Mouse (Mus musculus): Measurements from ENCODE around the gene Timm22. TPM values are rescaled to one million over a fixed set of nuclear protein-coding genes. Genes with fewer than 3 reads are reported as not detected.

Timm22 gene
- total RNA-seq, 1 experiment: 72.1 TPM

DNA sequence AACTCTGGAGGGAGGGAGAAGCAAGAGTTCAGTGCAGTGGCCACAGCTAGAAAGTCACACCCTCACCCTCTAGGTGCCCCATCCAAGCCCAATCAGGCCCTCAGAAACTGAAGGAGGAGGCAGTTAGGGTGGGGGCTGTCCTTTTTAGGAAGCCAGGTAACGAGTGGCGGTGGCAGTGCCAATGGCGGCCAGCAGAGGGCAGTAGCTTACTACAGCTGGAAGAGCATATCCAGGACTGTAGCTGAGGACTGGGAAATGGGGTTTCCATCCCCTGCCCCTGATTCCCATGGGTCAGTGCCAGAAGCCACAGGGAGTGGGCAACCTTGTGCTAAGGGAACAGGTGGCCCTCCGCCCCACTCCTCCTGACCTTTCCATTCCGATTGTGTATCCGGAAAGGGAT lies 49.5 kb downstream of the Timm22 start:
- H3K4me1 ChIP-seq (ENCODE audit: control insufficient read depth in 2 of 2, insufficient read depth in 2 of 2, low read length in 2 of 2, poor library complexity in 1 of 2): peaks cover 0 to 7% of the 10 kb centered on the region in 2 experiments; a peak in 1 of 4 replicates
- peaks cover 38% of the 10 kb centered on the region for H3K36me3 ChIP-seq (ENCODE audit: control insufficient read depth, insufficient read depth, low read length, poor library complexity, severe bottlenecking)

DNA sequence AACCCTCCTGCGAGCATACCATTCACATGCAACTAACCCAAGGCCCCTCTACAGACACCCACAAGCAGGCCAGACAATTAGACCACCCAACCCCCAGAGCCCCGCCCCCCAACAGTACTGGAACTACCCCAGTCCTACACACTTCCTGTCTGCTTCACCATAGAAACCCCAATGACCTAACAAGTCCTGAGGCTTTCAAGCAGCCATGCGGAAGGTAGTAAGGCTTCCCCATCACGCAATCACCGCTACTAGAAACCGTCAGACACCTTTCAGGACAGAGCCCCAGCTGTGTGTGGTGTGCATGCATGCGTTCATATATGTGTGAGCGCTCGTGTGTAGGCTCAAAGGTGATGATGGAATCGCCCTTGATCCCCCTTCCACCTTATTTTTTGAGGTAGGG lies 50.1 kb downstream of the Timm22 start:
- Histone ChIP-seq H3K4me3 (ENCODE audit: insufficient read depth in 1 of 2, low read depth in 1 of 2, low read length in 2 of 2, poor library complexity in 1 of 2, severe bottlenecking in 1 of 2) (no peak overlapping the region; a peak in 1 of 4 replicates), H3K36me3 (ENCODE audit: control insufficient read depth, insufficient read depth, low read length, poor library complexity, severe bottlenecking) (peaks cover 31% of the 10 kb centered on the region), H3K9ac (ENCODE audit: insufficient read depth, low read depth, low read length, poor library complexity, severe bottlenecking) (no peak overlapping the region), H3K9me3 (ENCODE audit: control insufficient read depth, insufficient read depth, low read depth, low read length) (no peaks in the 10 kb centered on the region), H3K4me1 (ENCODE audit: control insufficient read depth in 2 of 2, insufficient read depth in 2 of 2, low read length in 2 of 2, poor library complexity in 1 of 2) (peaks cover 0 to 7% of the 10 kb centered on the region in 2 experiments; a peak in 1 of 4 replicates), H3K27ac (ENCODE audit: insufficient read depth, low read depth, low read length, poor library complexity, severe bottlenecking) (0 out of 2 replicates have a peak overlapping the region, but pooled peaks have one; percentile 3)
- in situ Hi-C loops (cut with MboI; ENCODE audit: low sequenced_read_pairs in 2 of 2, unreplicated experiment in 2 of 2): no loop called here
- TF ChIP-seq HCFC1 (IDR thresholded peaks at IDR 0.05; ENCODE audit: borderline replicate concordance, insufficient read depth, low read length) (no peak), CHD2 (IDR thresholded peaks at IDR 0.05; ENCODE audit: low read depth, low read length) (no peak), ZC3H11A (IDR thresholded peaks at IDR 0.05; ENCODE audit: borderline replicate concordance, low read depth, low read length) (no peak), MAFK (IDR thresholded peaks at IDR 0.05; ENCODE audit: insufficient read depth, low read depth, low read length) (no peak), ZNF384 (IDR thresholded peaks at IDR 0.05; ENCODE audit: low read depth, low read length) (no peak)
- no peak for DNase-seq (ENCODE audit: low read depth, low spot score)

More for the DNA sequence above, 49.5 kb downstream of the Timm22 start:
- Histone ChIP-seq H3K9me3 (ENCODE audit: control insufficient read depth, insufficient read depth, low read depth, low read length) (no peaks in the 10 kb centered on the region), H3K4me3 (ENCODE audit: insufficient read depth in 1 of 2, low read depth in 1 of 2, low read length in 2 of 2, poor library complexity in 1 of 2, severe bottlenecking in 1 of 2) (peak overlapping the region in 1 of 2 experiments; percentile 10; a peak in 1 of 4 replicates), H3K27ac (ENCODE audit: insufficient read depth, low read depth, low read length, poor library complexity, severe bottlenecking) (peak overlapping the region; percentile 16; the same call in 1 of the 2 replicates), H3K9ac (ENCODE audit: insufficient read depth, low read depth, low read length, poor library complexity, severe bottlenecking) (peak overlapping the region; percentile 4; the same call in 1 of the 2 replicates)
- in situ Hi-C loops (cut with MboI; ENCODE audit: low sequenced_read_pairs in 2 of 2, unreplicated experiment in 2 of 2): no loop called here
- TF ChIP-seq ZNF384 (IDR thresholded peaks at IDR 0.05; ENCODE audit: low read depth, low read length) (no peak), CHD2 (IDR thresholded peaks at IDR 0.05; ENCODE audit: low read depth, low read length) (no peak), HCFC1 (IDR thresholded peaks at IDR 0.05; ENCODE audit: borderline replicate concordance, insufficient read depth, low read length) (0 out of 2 replicates have a peak, but pooled peaks have one; percentile 34), MAFK (IDR thresholded peaks at IDR 0.05; ENCODE audit: insufficient read depth, low read depth, low read length) (no peak), ZC3H11A (IDR thresholded peaks at IDR 0.05; ENCODE audit: borderline replicate concordance, low read depth, low read length) (peak; percentile 16; the same call in 1 of the 2 replicates)
- peak; percentile 81 for DNase-seq (ENCODE audit: low read depth, low spot score)

DNA sequence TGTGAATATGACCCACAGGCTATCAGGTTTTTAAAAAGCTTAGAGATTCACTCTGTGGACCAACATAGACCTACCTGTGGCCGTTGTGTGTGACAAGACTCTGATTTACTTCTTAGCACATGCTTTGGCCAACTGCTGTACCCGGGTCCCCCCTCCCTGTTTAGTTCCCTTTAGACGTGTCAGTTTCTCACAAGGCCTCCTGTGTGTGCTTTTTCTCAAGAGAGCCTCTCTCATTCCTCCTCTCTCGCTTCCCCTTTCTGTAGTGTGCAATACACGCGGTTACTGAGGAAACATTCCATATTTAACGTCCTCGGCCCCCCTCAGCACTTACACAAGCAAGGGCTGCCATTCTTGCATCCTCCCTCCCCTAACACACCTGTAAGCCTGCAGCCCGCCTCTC lies 52.0 kb downstream of the Timm22 start:
- no peaks in the 10 kb centered on the region for H3K9me3 ChIP-seq (ENCODE audit: control insufficient read depth, insufficient read depth, low read depth, low read length)
- peaks cover 0 to 7% of the 10 kb centered on the region in 2 experiments; a peak in 2 of 4 replicates for H3K4me1 ChIP-seq (ENCODE audit: control insufficient read depth in 2 of 2, insufficient read depth in 2 of 2, low read length in 2 of 2, poor library complexity in 1 of 2)
- H3K9ac ChIP-seq (ENCODE audit: insufficient read depth, low read depth, low read length, poor library complexity, severe bottlenecking): no peak overlapping the region
- no peak for TF ChIP-seq CHD2 (IDR thresholded peaks at IDR 0.05; ENCODE audit: low read depth, low read length)
- no peak for TF ChIP-seq ZC3H11A (IDR thresholded peaks at IDR 0.05; ENCODE audit: borderline replicate concordance, low read depth, low read length)
- no peak for TF ChIP-seq HCFC1 (IDR thresholded peaks at IDR 0.05; ENCODE audit: borderline replicate concordance, insufficient read depth, low read length)
- no peak for TF ChIP-seq MAFK (IDR thresholded peaks at IDR 0.05; ENCODE audit: insufficient read depth, low read depth, low read length)
- no peak overlapping the region for H3K27ac ChIP-seq (ENCODE audit: insufficient read depth, low read depth, low read length, poor library complexity, severe bottlenecking)
- no peak for DNase-seq (ENCODE audit: low read depth, low spot score)
- in situ Hi-C loops (cut with MboI; ENCODE audit: low sequenced_read_pairs in 2 of 2, unreplicated experiment in 2 of 2): no loop called here
- peaks cover 35% of the 10 kb centered on the region for H3K36me3 ChIP-seq (ENCODE audit: control insufficient read depth, insufficient read depth, low read length, poor library complexity, severe bottlenecking)
- H3K4me3 ChIP-seq (ENCODE audit: insufficient read depth in 1 of 2, low read depth in 1 of 2, low read length in 2 of 2, poor library complexity in 1 of 2, severe bottlenecking in 1 of 2): no peak overlapping the region

DNA sequence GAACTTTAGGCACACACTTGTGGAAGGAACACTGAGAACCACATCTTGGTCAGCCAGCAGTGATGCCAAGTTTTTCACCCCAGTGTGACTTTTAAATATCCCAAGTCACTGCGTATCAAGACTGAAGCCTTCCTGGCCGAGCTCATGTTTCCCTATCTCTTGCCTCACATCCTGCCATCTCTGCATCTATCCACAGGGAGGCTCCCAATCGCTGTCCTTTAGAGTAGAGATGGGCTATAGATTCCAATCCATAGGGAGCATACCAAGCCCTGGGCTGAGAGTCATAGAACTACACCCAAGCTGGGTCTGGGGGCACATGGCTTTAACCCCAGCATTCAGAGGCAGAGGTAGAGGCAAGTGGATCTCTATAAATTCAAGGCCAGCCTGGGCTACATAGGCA lies 52.7 kb downstream of the Timm22 start:
- H3K9ac ChIP-seq (ENCODE audit: insufficient read depth, low read depth, low read length, poor library complexity, severe bottlenecking): no peak overlapping the region
- in situ Hi-C loops (cut with MboI; ENCODE audit: low sequenced_read_pairs in 2 of 2, unreplicated experiment in 2 of 2): no loop called here
- DNase-seq (ENCODE audit: low read depth, low spot score): no peak
- no peak overlapping the region for H3K4me3 ChIP-seq (ENCODE audit: insufficient read depth in 1 of 2, low read depth in 1 of 2, low read length in 2 of 2, poor library complexity in 1 of 2, severe bottlenecking in 1 of 2)
- peaks cover 0 to 14% of the 10 kb centered on the region in 2 experiments; a peak in 2 of 4 replicates for H3K4me1 ChIP-seq (ENCODE audit: control insufficient read depth in 2 of 2, insufficient read depth in 2 of 2, low read length in 2 of 2, poor library complexity in 1 of 2)
- no peak overlapping the region for H3K27ac ChIP-seq (ENCODE audit: insufficient read depth, low read depth, low read length, poor library complexity, severe bottlenecking)
- TF ChIP-seq ZNF384 (IDR thresholded peaks at IDR 0.05; ENCODE audit: low read depth, low read length) (no peak), MAFK (IDR thresholded peaks at IDR 0.05; ENCODE audit: insufficient read depth, low read depth, low read length) (no peak)
- peaks cover 30% of the 10 kb centered on the region for H3K36me3 ChIP-seq (ENCODE audit: control insufficient read depth, insufficient read depth, low read length, poor library complexity, severe bottlenecking)
- no peaks in the 10 kb centered on the region for H3K9me3 ChIP-seq (ENCODE audit: control insufficient read depth, insufficient read depth, low read depth, low read length)

DNA sequence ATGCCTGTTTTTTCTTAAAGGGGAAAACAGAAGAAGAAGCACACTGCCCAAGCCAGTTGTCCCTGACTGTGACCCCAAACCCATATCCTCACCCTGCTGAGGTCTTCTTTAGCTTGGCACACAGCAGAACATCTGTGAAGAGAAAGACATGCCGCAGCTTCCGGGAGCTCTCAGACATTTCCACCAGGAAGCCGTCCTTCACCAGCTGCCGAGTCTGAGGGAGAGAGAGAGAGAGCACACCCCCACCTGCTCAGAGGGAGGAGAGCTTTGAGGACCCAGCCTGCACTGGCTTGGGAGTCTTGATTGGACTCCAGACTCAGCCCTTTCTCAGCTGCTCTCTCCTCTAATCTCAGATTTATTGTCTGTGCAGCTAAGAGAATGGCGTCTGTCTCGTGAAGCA lies 54.4 kb downstream of the Timm22 start:
- Histone ChIP-seq H3K4me3 (ENCODE audit: insufficient read depth in 1 of 2, low read depth in 1 of 2, low read length in 2 of 2, poor library complexity in 1 of 2, severe bottlenecking in 1 of 2) (no peak overlapping the region), H3K9ac (ENCODE audit: insufficient read depth, low read depth, low read length, poor library complexity, severe bottlenecking) (no peak overlapping the region), H3K4me1 (ENCODE audit: control insufficient read depth in 2 of 2, insufficient read depth in 2 of 2, low read length in 2 of 2, poor library complexity in 1 of 2) (peaks cover 0 to 25% of the 10 kb centered on the region in 2 experiments; a peak in 2 of 4 replicates), H3K36me3 (ENCODE audit: control insufficient read depth, insufficient read depth, low read length, poor library complexity, severe bottlenecking) (peaks cover 22% of the 10 kb centered on the region), H3K27ac (ENCODE audit: insufficient read depth, low read depth, low read length, poor library complexity, severe bottlenecking) (no peak overlapping the region), H3K9me3 (ENCODE audit: control insufficient read depth, insufficient read depth, low read depth, low read length) (no peaks in the 10 kb centered on the region)
- TF ChIP-seq ZNF384 (IDR thresholded peaks at IDR 0.05; ENCODE audit: low read depth, low read length) (no peak), CHD2 (IDR thresholded peaks at IDR 0.05; ENCODE audit: low read depth, low read length) (no peak), MAFK (IDR thresholded peaks at IDR 0.05; ENCODE audit: insufficient read depth, low read depth, low read length) (no peak), HCFC1 (IDR thresholded peaks at IDR 0.05; ENCODE audit: borderline replicate concordance, insufficient read depth, low read length) (no peak)
- in situ Hi-C loops (cut with MboI; ENCODE audit: low sequenced_read_pairs in 2 of 2, unreplicated experiment in 2 of 2): no loop called here
- DNase-seq (ENCODE audit: low read depth, low spot score): no peak
